Mouse (Mus musculus) Patski (cell line): Measurements from ENCODE around the gene Vmn1r170. TPM values are rescaled to one million over a fixed set of nuclear protein-coding genes. Genes with fewer than 3 reads are reported as not detected.
"Not testable (repeated sequence)": the region's sequence is repeated elsewhere in the genome, so short reads cannot be mapped to it uniquely, and the experiment has no call there.

ENCODE experiments used
- ATAC-seq: fragments of 100-300 bp; one replicate; pipeline ENCODE4 v1.8.0; 2021
- CTCF ChIA-PET: fragments of 350-600 bp; sonication (Branson Sonifier 250); formaldehyde crosslinking; loops from one replicate; lab custom pipeline; 2022; ENCODE audit warnings: inconsistent platforms; lab: Charles Lee
- POLR2A ChIA-PET: fragments of 350-600 bp; sonication (Branson Sonifier 250); formaldehyde crosslinking; loops from one replicate; lab custom pipeline; 2022; ENCODE audit warnings: antibody characterized with exemption, inconsistent platforms; lab: Charles Lee
- DNase-seq: peaks from one replicate; pipeline ENCODE4 v3.0.0-alpha.2; 2011; ENCODE audit warnings: low read depth, low spot score
- H3K27me3 ChIP-seq: fragments of 371-371 bp; one replicate; pipeline ENCODE4 v1.5.1; 2021
- CTCF ChIP-seq: fragments of 100-300 bp; IDR thresholded peaks from one replicate; pipeline ENCODE4 v1.5.1; 2021
- in situ Hi-C: fragments of 300-500 bp; cut with MboI; formaldehyde crosslinking; loops from 3 replicates; pipeline ENCODE4 v1.11.1; 2018; ENCODE audit warnings: low pct_unique_long_range_greater_than_20kb, mixed read lengths
- polyA plus RNA-seq: library from polyadenylated mRNA; unstranded; gene quantifications from one replicate; pipeline ENCODE4 v1.2.3, GENCODE M21; 2021

Gene Vmn1r170
- polyA plus RNA-seq = not detected

DNA sequence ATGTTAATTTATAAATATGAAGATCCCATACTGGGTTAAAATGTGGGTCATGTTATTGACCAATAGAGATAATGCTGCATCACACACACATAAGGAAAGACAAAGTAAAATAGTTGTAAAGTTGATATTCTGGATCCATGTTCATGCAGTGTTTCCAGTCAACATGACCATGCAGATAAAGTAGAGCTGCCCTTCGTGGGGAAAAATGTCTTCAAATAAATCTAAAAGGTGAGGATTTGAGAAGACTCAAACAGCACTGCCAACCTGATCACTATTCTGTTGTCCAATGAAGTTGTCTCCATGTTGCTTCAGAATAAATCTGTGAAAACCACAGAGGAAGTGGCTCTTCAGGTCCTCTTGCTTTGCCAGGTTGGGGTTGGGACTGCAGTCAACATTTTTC lies at the start of gene Vmn1r170:
Vmn1r170 (plus strand) TSS at position 301 of the 400 bp plus-strand sequence.
- POLR2A ChIA-PET, DNase-seq, ATAC-seq, H3K27me3 ChIP-seq, CTCF ChIA-PET, in situ Hi-C loops: not testable (repeated sequence)

DNA sequence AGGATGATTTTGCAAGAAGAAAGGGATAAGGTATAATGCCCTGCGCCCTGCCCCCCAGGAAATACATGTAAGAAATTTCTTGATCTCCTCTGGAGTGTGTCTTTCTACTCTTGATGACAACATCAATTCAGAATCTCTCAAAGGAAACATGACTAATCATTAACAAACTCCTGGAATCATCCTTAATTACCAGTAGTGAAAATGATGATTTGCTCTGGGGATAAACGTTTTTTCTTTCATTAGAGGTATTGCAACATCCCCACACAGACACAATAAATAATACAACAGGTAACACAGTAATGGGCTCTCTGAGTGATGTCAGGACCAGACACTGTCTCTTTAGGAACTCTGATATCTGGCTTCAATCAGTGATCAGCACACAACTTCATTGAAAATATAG lies 30.7 kb upstream of the Vmn1r170 start, which contains the start of gene Vmn1r169:
Vmn1r169 (plus strand) TSS at position 301 of the 400 bp plus-strand sequence.
- ATAC-seq, DNase-seq, CTCF ChIA-PET, POLR2A ChIA-PET, H3K27me3 ChIP-seq, in situ Hi-C loops: not testable (repeated sequence)

DNA sequence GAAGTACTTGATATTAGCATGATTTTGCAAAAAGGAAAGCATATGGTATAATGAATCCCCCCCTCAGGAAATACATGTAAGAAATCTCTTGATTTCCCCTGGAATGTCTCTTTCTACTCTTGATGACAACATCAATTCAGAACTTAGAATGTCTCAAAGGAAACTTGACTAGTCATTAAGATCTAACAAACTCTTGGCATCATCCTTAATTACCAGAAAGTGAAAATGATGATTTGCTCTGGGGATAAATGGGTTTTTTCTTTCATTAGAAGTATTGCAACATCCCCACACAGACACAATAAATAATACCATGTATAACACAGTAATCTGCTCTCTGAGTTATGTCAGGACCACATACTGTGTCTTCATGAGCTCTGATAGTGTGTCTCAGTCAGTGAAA lies 24.4 kb downstream of the Vmn1r170 start, which contains the start of gene Vmn1r171:
Vmn1r171 (plus strand) TSS at position 301 of the 400 bp plus-strand sequence.
- H3K27me3 ChIP-seq = no peaks in the 10 kb centered on the region
- TF ChIP-seq CTCF = no peak
- in situ Hi-C loops = no loop called here
- DNase-seq = no peak
- CTCF ChIA-PET = no interaction called here
- no peak for ATAC-seq
- POLR2A ChIA-PET = no interaction called here

Other genes with a start within 250 kb of the Vmn1r170 start
- gene Nlrp5, start 220.3 kb upstream of the Vmn1r170 start, polyA plus RNA-seq = not detected
- gene Vmn1r167, start 99.0 kb upstream of the Vmn1r170 start, polyA plus RNA-seq = not detected
- gene Vmn1r168, start 66.4 kb upstream of the Vmn1r170 start, polyA plus RNA-seq = not detected
- not detected for gene Vmn1r169, start 30.6 kb upstream of the Vmn1r170 start, polyA plus RNA-seq
- gene Vmn1r171, start 24.5 kb downstream of the Vmn1r170 start, polyA plus RNA-seq = not detected
- not detected for gene Vmn1r172, start 52.1 kb downstream of the Vmn1r170 start, polyA plus RNA-seq
- gene Vmn1r173, start 94.5 kb downstream of the Vmn1r170 start, polyA plus RNA-seq = not detected
- not detected for gene Vmn1r174, start 146.1 kb downstream of the Vmn1r170 start, polyA plus RNA-seq
- not detected for gene Vmn1r175, start 204.5 kb downstream of the Vmn1r170 start, polyA plus RNA-seq
- gene Vmn1r176, start 231.2 kb downstream of the Vmn1r170 start, polyA plus RNA-seq = not detected